Mouse (Mus musculus) erythroblast, embryonic 14.5 days (primary cell): ENCODE measurements around the gene Myo1d. TPM values are rescaled to one million over a fixed set of nuclear protein-coding genes. Genes with fewer than 3 reads are reported as not detected.

ENCODE experiments used
- H3K27me3 ChIP-seq: 2 replicates; pipeline ENCODE4 v1.6.1; 2012; ENCODE audit warnings: inconsistent platforms; ENCODE audit not compliant: control insufficient read depth
- H3K36me3 ChIP-seq: 2 replicates; pipeline ENCODE4 v1.6.1; 2012; ENCODE audit warnings: mild to moderate bottlenecking, inconsistent platforms; ENCODE audit not compliant: control insufficient read depth
- H3K4me1 ChIP-seq: 2 replicates; pipeline ENCODE4 v1.6.1; 2012; ENCODE audit warnings: inconsistent platforms; ENCODE audit not compliant: control insufficient read depth
- H3K4me3 ChIP-seq: replicated peaks from 2 replicates; pipeline ENCODE3; 2012; ENCODE audit warnings: moderate library complexity, mild to moderate bottlenecking, inconsistent platforms
- H3K9me3 ChIP-seq: 2 replicates; pipeline ENCODE4 v1.6.1; 2012; ENCODE audit warnings: low read length, inconsistent platforms, mixed read lengths; ENCODE audit not compliant: control insufficient read depth
- GATA1 ChIP-seq: IDR thresholded peaks from 2 replicates; pipeline ENCODE4 v1.6.1; 2012; ENCODE audit warnings: low read length, inconsistent platforms, mixed read lengths
- TAL1 ChIP-seq: IDR thresholded peaks from 3 replicates; pipeline ENCODE4 v1.6.1; 2012; ENCODE audit warnings: low read length, inconsistent platforms, mixed read lengths
- polyA plus RNA-seq: library from polyadenylated mRNA; stranded (reverse); fragments of >175 nt; gene quantifications from 2 replicates; pipeline ENCODE4 v1.2.3, GENCODE M21; 2012

Myo1d gene
- polyA plus RNA-seq, 1 experiment = 1.9 TPM

- Histone ChIP-seq H3K4me3 (peak overlapping the region; percentile 55), H3K9me3 (peaks cover 3% of the 10 kb centered on the region; the same call in 1 of the 2 replicates)
- TF ChIP-seq TAL1 (no peak), GATA1 (no peak)
Measured at GRCm38 (mm10) chr11:80809666-80809992, 29.8 kb upstream of the Myo1d start.

GRCm38 (mm10) chr11:80808551-80809070, 28.8 kb upstream of the Myo1d start:
- Histone ChIP-seq H3K4me1 (peaks cover 15% of the 10 kb centered on the region; the same call in 1 of the 2 replicates), H3K9me3 (peaks cover 3% of the 10 kb centered on the region; the same call in 1 of the 2 replicates), H3K4me3 (no peak overlapping the region), H3K27me3 (peaks cover 43% of the 10 kb centered on the region), H3K36me3 (no peaks in the 10 kb centered on the region)
- TF ChIP-seq GATA1 = no peak
- no peak for TF ChIP-seq TAL1

More at GRCm38 (mm10) chr11:80809666-80809992, 29.8 kb upstream of the Myo1d start:
- Histone ChIP-seq H3K27me3 (peaks cover 43% of the 10 kb centered on the region), H3K36me3 (no peaks in the 10 kb centered on the region), H3K4me1 (peaks cover 15% of the 10 kb centered on the region; the same call in 1 of the 2 replicates)

- Histone ChIP-seq H3K27me3 (no peaks in the 10 kb centered on the region; the same call in 1 of the 2 replicates), H3K4me3 (no peak overlapping the region), H3K36me3 (no peaks in the 10 kb centered on the region), H3K4me1 (no peaks in the 10 kb centered on the region; the same call in 1 of the 2 replicates), H3K9me3 (peaks cover 3% of the 10 kb centered on the region; the same call in 1 of the 2 replicates)
- TF ChIP-seq GATA1 = no peak
- no peak for TF ChIP-seq TAL1
Measured at GRCm38 (mm10) chr11:80802706-80803105, 22.9 kb upstream of the Myo1d start.

- TF ChIP-seq TAL1 (no peak), GATA1 (no peak)
- peaks cover 1% of the 10 kb centered on the region; the same call in 1 of the 2 replicates for H3K9me3 ChIP-seq
- H3K4me1 ChIP-seq = 0 out of 2 replicates have a peak, but pooled peaks cover 2% of the 10 kb centered on the region
- no peaks in the 10 kb centered on the region for H3K36me3 ChIP-seq
- H3K4me3 ChIP-seq = no peak overlapping the region
- H3K27me3 ChIP-seq = no peaks in the 10 kb centered on the region; the same call in 1 of the 2 replicates
Measured at GRCm38 (mm10) chr11:80799979-80800378, 20.2 kb upstream of the Myo1d start.

- Histone ChIP-seq H3K36me3 (no peaks in the 10 kb centered on the region), H3K4me3 (no peak overlapping the region), H3K4me1 (peaks cover 26% of the 10 kb centered on the region), H3K9me3 (no peaks in the 10 kb centered on the region), H3K27me3 (no peaks in the 10 kb centered on the region; the same call in 1 of the 2 replicates)
- TF ChIP-seq TAL1 (no peak), GATA1 (no peak)
Measured at GRCm38 (mm10) chr11:80795431-80795830, 15.6 kb upstream of the Myo1d start.

GRCm38 (mm10) chr11:80794290-80794689, 14.5 kb upstream of the Myo1d start:
- Histone ChIP-seq H3K27me3 (no peaks in the 10 kb centered on the region; the same call in 1 of the 2 replicates), H3K4me1 (peaks cover 37% of the 10 kb centered on the region), H3K9me3 (no peaks in the 10 kb centered on the region), H3K4me3 (no peak overlapping the region), H3K36me3 (no peaks in the 10 kb centered on the region)
- TF ChIP-seq GATA1 (no peak), TAL1 (no peak)

- H3K36me3 ChIP-seq = no peaks in the 10 kb centered on the region
- H3K4me3 ChIP-seq = no peak overlapping the region
- H3K27me3 ChIP-seq = no peaks in the 10 kb centered on the region
- no peaks in the 10 kb centered on the region for H3K9me3 ChIP-seq
- peaks cover 42% of the 10 kb centered on the region for H3K4me1 ChIP-seq
- TF ChIP-seq TAL1 = no peak
Measured at GRCm38 (mm10) chr11:80793386-80793785, 13.6 kb upstream of the Myo1d start.

- TF ChIP-seq TAL1 (no peak), GATA1 (no peak)
- Histone ChIP-seq H3K4me1 (peaks cover 47% of the 10 kb centered on the region), H3K27me3 (no peaks in the 10 kb centered on the region), H3K9me3 (no peaks in the 10 kb centered on the region), H3K36me3 (no peaks in the 10 kb centered on the region), H3K4me3 (no peak overlapping the region)
Measured at GRCm38 (mm10) chr11:80791677-80792432, 12.0 kb upstream of the Myo1d start.

GRCm38 (mm10) chr11:80790413-80790812, 10.6 kb upstream of the Myo1d start:
- Histone ChIP-seq H3K9me3 (peaks cover 1% of the 10 kb centered on the region; the same call in 1 of the 2 replicates), H3K4me3 (no peak overlapping the region), H3K4me1 (peaks cover 59% of the 10 kb centered on the region), H3K27me3 (no peaks in the 10 kb centered on the region), H3K36me3 (peaks cover 2% of the 10 kb centered on the region)
- TF ChIP-seq TAL1 = no peak
- no peak for TF ChIP-seq GATA1
